Mouse (Mus musculus): ENCODE data around the gene Gps2.

GRCm38 (mm10) chr11:69910177-69910576 is 3.5 kb upstream of the Gps2 start:
- TF ChIP-seq GATA1 (IDR thresholded peaks at IDR 0.05; ENCODE audit: borderline replicate concordance, low read length): no peak
- TF ChIP-seq CTCF (IDR thresholded peaks at IDR 0.05; ENCODE audit: low read depth, low read length): no peak

Data from G1E (cell line).